Mouse (Mus musculus): ENCODE measurements around the gene Map7d1. TPM values are rescaled to one million over a fixed set of nuclear protein-coding genes. Genes with fewer than 3 reads are reported as not detected.

The Map7d1 gene
- polyA plus RNA-seq, 1 experiment from 2014 or later = 46.8 TPM

DNA sequence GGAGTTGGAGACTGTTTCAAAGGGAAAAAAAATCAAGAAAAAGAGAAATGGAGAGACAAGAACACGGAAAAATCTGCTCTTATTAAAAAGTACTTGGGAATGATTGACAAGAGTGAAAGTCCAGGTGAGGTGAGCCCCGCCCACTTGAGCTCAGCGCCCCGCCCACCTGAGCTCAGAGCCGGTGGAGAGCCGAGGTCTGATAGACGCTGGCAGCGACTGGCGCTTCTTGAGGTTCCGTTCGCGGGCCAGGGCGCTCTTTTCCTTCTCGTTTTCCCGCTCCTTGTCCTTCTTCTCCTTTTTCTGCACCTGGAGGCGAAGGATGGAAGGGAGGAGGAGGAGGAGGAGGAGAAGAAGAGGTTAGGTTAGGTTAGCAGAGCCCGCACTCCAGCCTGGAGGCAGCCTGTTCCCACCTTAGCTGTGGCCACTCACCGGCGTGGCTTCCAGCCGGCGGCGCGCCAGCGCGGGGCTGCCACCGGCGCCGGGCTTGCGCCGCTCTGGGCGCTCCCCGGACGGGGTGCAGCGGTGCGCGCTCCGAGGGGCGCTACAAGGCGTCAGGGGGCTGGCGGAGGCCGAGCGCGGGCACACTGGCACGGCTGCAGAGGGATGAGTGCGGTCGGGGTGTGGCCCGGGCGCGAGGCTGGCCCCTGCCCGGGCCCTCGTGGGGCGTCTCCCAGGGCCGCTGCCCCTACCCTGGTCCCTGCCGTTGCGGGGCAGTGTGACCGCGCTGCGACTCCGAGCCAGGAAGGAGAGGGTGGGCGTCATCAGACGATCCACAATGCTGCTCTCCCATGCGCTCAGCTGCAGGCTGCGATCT, 19.5 kb downstream of the Map7d1 start:
- Histone ChIP-seq H3K27me3 (ENCODE audit: control insufficient read depth, insufficient read depth, low read length) (no peaks in the 10 kb centered on the region), H3K4me3 (ENCODE audit: control insufficient read depth in 1 of 2, insufficient read depth in 1 of 2, low read depth in 1 of 2, low read length in 2 of 2) (no peak overlapping the region), H3K4me1 (ENCODE audit: control insufficient read depth in 2 of 2, insufficient read depth in 2 of 2, low read length in 2 of 2) (peaks cover 19 to 28% of the 10 kb centered on the region in 2 experiments), H3K36me3 (ENCODE audit: control insufficient read depth, insufficient read depth, low read length) (peaks cover 100% of the 10 kb centered on the region), H3K9me3 (ENCODE audit: control insufficient read depth, low read length) (no peaks in the 10 kb centered on the region), H3K27ac (replicated peaks in 1 of 2; ENCODE audit: control insufficient read depth in 1 of 2, insufficient read depth in 1 of 2, low read depth in 2 of 2, low read length in 2 of 2) (peak overlapping the region; percentile 94 to 95), H3K4me2 (ENCODE audit: low read length) (peak overlapping the region; percentile 48), H3K9ac (ENCODE audit: low read length) (peak overlapping the region; percentile 62)
- WGBS = 45% methylated on average over 53 of the region's 63 CpGs
- no peak for ATAC-seq (ENCODE audit: insufficient number of reproducible peaks, insufficient read depth, low FRiP score, low read depth)

DNA sequence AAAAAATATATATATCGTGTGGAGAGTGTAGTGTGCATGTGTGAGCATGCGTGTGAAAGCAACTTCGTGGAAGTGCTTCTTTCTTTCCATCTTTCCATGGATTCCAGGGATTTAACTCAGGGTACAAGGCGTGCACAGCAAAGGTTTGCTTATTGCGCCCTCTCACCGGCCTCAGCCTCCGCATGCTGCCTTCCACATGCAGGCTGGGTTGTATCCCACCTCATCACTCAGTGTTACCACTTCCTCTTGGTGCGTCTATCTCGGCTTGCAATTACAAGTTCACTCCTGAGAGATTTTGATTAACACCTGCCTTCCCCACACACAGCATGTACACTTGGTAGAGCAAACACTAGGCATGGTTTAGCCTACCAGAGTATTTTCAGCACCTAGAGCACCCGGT, 21.0 kb downstream of the Map7d1 start:
- Histone ChIP-seq H3K4me2 (ENCODE audit: low read length) (no peak overlapping the region), H3K27ac (replicated peaks in 1 of 2; ENCODE audit: control insufficient read depth in 1 of 2, insufficient read depth in 1 of 2, low read depth in 2 of 2, low read length in 2 of 2) (no peak overlapping the region), H3K4me3 (ENCODE audit: control insufficient read depth in 1 of 2, insufficient read depth in 1 of 2, low read depth in 1 of 2, low read length in 2 of 2) (no peak overlapping the region), H3K27me3 (ENCODE audit: control insufficient read depth, insufficient read depth, low read length) (no peaks in the 10 kb centered on the region), H3K9me3 (ENCODE audit: control insufficient read depth, low read length) (no peaks in the 10 kb centered on the region), H3K9ac (ENCODE audit: low read length) (no peak overlapping the region), H3K4me1 (ENCODE audit: control insufficient read depth in 2 of 2, insufficient read depth in 2 of 2, low read length in 2 of 2) (peaks cover 19 to 28% of the 10 kb centered on the region in 2 experiments), H3K36me3 (ENCODE audit: control insufficient read depth, insufficient read depth, low read length) (peaks cover 100% of the 10 kb centered on the region)
- no peak for ATAC-seq (ENCODE audit: insufficient number of reproducible peaks, insufficient read depth, low FRiP score, low read depth)
- 81% methylated on average over 10 of the region's 10 CpGs for WGBS

DNA sequence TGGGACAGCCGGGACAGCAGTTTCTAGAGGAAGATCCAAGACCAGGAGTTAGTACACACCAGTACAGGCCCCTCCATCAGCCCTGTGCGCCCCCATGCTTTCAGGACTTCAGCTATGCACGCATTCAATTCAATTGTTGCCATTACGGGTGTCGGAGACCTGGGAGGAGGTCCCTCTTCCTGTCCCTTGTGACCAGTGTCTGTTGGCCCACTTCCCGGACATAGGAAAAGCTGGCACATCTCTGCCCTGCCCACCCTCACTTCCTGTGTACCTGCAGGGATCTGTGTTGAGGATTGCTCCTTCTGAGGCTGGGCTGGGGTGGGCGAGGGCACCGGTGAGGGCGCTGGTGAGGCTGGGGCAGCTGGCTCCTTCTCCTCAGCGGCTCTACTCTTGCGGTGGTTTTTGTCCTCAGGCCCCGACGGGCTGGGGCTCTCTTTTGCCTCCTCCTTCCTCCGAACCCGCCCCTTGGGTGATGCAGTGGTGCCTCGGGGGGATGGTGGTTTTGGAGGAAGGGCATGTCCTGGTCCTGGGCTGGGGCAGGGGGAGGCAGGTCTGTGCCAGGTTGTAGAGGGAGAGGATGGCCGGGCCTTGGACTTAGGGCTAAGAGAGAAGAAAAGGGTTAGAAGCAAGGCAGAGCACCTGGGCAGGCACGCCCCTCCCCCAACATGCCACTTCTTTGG, 21.5 kb downstream of the Map7d1 start:
- H3K4me2 ChIP-seq (ENCODE audit: low read length) = no peak overlapping the region
- ATAC-seq (ENCODE audit: insufficient number of reproducible peaks, insufficient read depth, low FRiP score, low read depth) = no peak
- H3K27ac ChIP-seq (replicated peaks in 1 of 2; ENCODE audit: control insufficient read depth in 1 of 2, insufficient read depth in 1 of 2, low read depth in 2 of 2, low read length in 2 of 2) = no peak overlapping the region
- WGBS = 83% methylated on average over 18 of the region's 18 CpGs
- peaks cover 100% of the 10 kb centered on the region for H3K36me3 ChIP-seq (ENCODE audit: control insufficient read depth, insufficient read depth, low read length)
- no peaks in the 10 kb centered on the region for H3K27me3 ChIP-seq (ENCODE audit: control insufficient read depth, insufficient read depth, low read length)
- H3K4me1 ChIP-seq (ENCODE audit: control insufficient read depth in 2 of 2, insufficient read depth in 2 of 2, low read length in 2 of 2) = peaks cover 19 to 28% of the 10 kb centered on the region in 2 experiments
- no peak overlapping the region for H3K9ac ChIP-seq (ENCODE audit: low read length)
- H3K4me3 ChIP-seq (ENCODE audit: control insufficient read depth in 1 of 2, insufficient read depth in 1 of 2, low read depth in 1 of 2, low read length in 2 of 2) = no peak overlapping the region
- H3K9me3 ChIP-seq (ENCODE audit: control insufficient read depth, low read length) = no peaks in the 10 kb centered on the region

DNA sequence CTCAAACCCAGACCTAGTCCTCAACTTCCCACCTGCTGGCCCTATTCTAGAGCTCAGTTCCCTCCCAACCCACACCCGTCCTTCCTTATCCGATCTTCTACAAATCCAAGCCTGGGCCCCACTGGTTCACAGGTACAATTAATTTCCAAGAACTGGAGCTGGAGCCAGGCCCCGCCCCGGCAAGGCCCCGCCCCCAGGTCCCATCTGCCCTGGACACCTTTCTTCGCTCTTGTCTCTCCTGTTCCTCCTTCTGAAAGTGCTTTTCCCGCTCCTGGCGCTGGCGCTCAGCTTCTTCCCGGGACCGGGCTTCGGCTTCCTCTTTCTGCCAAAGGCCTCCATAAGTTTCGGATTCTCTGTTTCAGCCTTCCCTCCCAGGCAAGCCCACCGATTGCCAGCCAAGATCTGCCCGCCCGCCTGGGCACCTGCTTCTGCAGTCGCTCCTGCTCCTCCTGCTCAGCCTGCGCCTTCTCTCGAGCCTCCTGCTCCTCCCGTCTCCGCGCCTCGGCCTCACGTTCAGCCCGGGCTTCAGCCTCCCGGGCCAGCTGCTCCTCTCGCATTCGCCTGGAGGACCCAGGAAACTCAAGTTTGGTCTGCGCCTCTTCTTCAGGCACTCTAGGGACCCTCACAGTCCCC, 22.4 kb downstream of the Map7d1 start:
- H3K9me3 ChIP-seq (ENCODE audit: control insufficient read depth, low read length) = no peaks in the 10 kb centered on the region
- 90% methylated on average over 29 of the region's 29 CpGs for WGBS
- no peak overlapping the region for H3K4me2 ChIP-seq (ENCODE audit: low read length)
- no peaks in the 10 kb centered on the region for H3K27me3 ChIP-seq (ENCODE audit: control insufficient read depth, insufficient read depth, low read length)
- H3K4me1 ChIP-seq (ENCODE audit: control insufficient read depth in 2 of 2, insufficient read depth in 2 of 2, low read length in 2 of 2) = peaks cover 18 to 24% of the 10 kb centered on the region in 2 experiments
- no peak overlapping the region for H3K9ac ChIP-seq (ENCODE audit: low read length)
- no peak overlapping the region for H3K27ac ChIP-seq (replicated peaks in 1 of 2; ENCODE audit: control insufficient read depth in 1 of 2, insufficient read depth in 1 of 2, low read depth in 2 of 2, low read length in 2 of 2)
- peaks cover 91% of the 10 kb centered on the region for H3K36me3 ChIP-seq (ENCODE audit: control insufficient read depth, insufficient read depth, low read length)
- H3K4me3 ChIP-seq (ENCODE audit: control insufficient read depth in 1 of 2, insufficient read depth in 1 of 2, low read depth in 1 of 2, low read length in 2 of 2) = no peak overlapping the region
- no peak for ATAC-seq (ENCODE audit: insufficient number of reproducible peaks, insufficient read depth, low FRiP score, low read depth)

DNA sequence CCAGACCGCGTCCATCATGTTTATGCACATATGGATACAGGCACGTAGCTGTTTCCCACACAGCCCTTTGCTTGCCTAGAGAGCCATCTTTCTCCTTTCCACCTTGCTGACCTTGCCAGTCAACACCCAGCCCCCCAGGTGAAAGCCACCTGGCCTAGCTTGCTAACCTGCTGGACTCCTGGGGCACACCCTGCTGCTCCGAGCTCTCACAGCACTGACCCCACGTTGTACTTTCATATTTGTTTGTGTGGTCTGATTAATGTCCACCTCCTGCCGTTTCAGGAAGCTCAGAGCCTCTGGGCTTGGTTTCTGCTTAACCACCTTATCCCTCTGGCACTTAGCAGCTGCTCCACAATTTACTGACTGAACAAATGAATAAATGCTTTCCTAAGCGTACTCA, 26.2 kb downstream of the Map7d1 start:
- whole genome bisulfite sequencing = 62% methylated on average over 7 of the region's 7 CpGs

DNA sequence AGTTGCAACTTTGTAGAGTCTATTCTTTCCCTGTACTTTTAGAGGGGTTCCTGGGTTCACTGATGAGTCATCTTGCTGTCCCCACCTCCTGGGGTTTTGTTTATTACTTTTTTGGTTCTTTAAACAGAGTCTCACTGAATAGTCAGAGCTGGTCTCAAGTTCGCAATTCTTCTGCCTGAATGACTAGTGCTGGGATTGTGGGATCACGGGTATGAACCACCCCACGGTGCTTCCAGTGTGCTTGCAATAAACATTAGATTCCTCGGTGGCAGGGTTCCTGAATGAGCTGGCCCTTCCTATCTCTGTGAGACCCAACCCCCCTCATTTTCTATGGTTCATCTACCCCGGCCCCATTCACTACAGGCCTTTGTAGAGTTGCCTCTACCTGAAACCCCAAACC, 28.0 kb downstream of the Map7d1 start:
- WGBS = 35% methylated on average over 5 of the region's 5 CpGs
- Histone ChIP-seq H3K4me1 (ENCODE audit: control insufficient read depth in 2 of 2, insufficient read depth in 2 of 2, low read length in 2 of 2) (peaks cover 0 to 7% of the 10 kb centered on the region in 2 experiments; a peak in 1 of 4 replicates), H3K9me3 (ENCODE audit: control insufficient read depth, low read length) (no peaks in the 10 kb centered on the region), H3K9ac (ENCODE audit: low read length) (no peak overlapping the region), H3K27ac (replicated peaks in 1 of 2; ENCODE audit: control insufficient read depth in 1 of 2, insufficient read depth in 1 of 2, low read depth in 2 of 2, low read length in 2 of 2) (0 out of 4 replicates have a peak overlapping the region, but pooled peaks have one; percentile 9 to 64), H3K4me2 (ENCODE audit: low read length) (no peak overlapping the region), H3K4me3 (ENCODE audit: control insufficient read depth in 1 of 2, insufficient read depth in 1 of 2, low read depth in 1 of 2, low read length in 2 of 2) (no peak overlapping the region), H3K36me3 (ENCODE audit: control insufficient read depth, insufficient read depth, low read length) (peaks cover 35% of the 10 kb centered on the region), H3K27me3 (ENCODE audit: control insufficient read depth, insufficient read depth, low read length) (no peaks in the 10 kb centered on the region)
- ATAC-seq (ENCODE audit: insufficient number of reproducible peaks, insufficient read depth, low FRiP score, low read depth) = no peak

More for the DNA sequence above, 26.2 kb downstream of the Map7d1 start:
- no peaks in the 10 kb centered on the region for H3K27me3 ChIP-seq (ENCODE audit: control insufficient read depth, insufficient read depth, low read length)
- H3K4me2 ChIP-seq (ENCODE audit: low read length) = no peak overlapping the region
- no peaks in the 10 kb centered on the region for H3K9me3 ChIP-seq (ENCODE audit: control insufficient read depth, low read length)
- no peak overlapping the region for H3K27ac ChIP-seq (replicated peaks in 1 of 2; ENCODE audit: control insufficient read depth in 1 of 2, insufficient read depth in 1 of 2, low read depth in 2 of 2, low read length in 2 of 2)
- H3K9ac ChIP-seq (ENCODE audit: low read length) = no peak overlapping the region
- no peak overlapping the region for H3K4me3 ChIP-seq (ENCODE audit: control insufficient read depth in 1 of 2, insufficient read depth in 1 of 2, low read depth in 1 of 2, low read length in 2 of 2)
- ATAC-seq (ENCODE audit: insufficient number of reproducible peaks, insufficient read depth, low FRiP score, low read depth) = no peak
- H3K4me1 ChIP-seq (ENCODE audit: control insufficient read depth in 2 of 2, insufficient read depth in 2 of 2, low read length in 2 of 2) = peaks cover 0 to 7% of the 10 kb centered on the region in 2 experiments; a peak in 1 of 4 replicates
- peaks cover 53% of the 10 kb centered on the region for H3K36me3 ChIP-seq (ENCODE audit: control insufficient read depth, insufficient read depth, low read length)

DNA sequence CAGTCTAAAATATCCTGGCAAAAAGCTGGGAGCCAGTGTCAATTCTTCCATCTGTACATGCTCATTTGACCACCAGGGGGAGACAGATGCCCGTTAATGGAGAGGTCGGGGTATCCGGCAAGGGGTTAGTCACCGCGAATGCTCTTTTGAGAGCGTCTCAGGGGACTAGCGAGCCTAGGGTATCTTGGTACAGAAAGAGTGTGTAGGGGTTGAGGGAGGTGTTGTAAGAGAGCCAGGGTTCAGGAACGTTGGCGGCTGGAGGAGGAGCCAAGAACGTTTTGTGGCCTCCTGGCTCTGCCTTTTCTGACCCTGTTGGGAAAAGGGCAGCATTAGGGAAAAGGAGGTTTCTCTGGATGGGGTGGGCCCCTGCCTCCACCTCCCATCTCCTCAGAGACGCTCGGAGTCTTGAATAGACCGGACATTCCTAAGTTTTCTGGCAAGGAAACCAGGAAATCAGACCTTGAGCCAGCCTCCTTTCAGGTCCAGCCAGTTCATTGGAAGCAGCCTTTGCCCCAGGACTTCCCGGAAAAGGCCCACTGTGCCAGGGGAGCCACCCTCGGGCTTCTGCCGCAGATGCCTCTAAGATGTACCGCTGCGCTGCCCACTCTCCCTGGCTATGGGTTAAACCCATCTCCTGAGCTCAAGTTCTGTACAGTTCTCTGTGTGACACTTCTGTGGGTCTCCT, 28.9 kb downstream of the Map7d1 start:
- H3K4me2 ChIP-seq (ENCODE audit: low read length) = peak overlapping the region; percentile 59
- H3K9me3 ChIP-seq (ENCODE audit: control insufficient read depth, low read length) = no peaks in the 10 kb centered on the region
- no peaks in the 10 kb centered on the region for H3K27me3 ChIP-seq (ENCODE audit: control insufficient read depth, insufficient read depth, low read length)
- H3K9ac ChIP-seq (ENCODE audit: low read length) = peak overlapping the region; percentile 18
- peak overlapping the region; percentile 15 to 35; a peak in 3 of 4 replicates for H3K4me3 ChIP-seq (ENCODE audit: control insufficient read depth in 1 of 2, insufficient read depth in 1 of 2, low read depth in 1 of 2, low read length in 2 of 2)
- H3K4me1 ChIP-seq (ENCODE audit: control insufficient read depth in 2 of 2, insufficient read depth in 2 of 2, low read length in 2 of 2) = peaks cover 0 to 7% of the 10 kb centered on the region in 2 experiments; a peak in 1 of 4 replicates
- peak; percentile 76 for ATAC-seq (ENCODE audit: insufficient number of reproducible peaks, insufficient read depth, low FRiP score, low read depth)
- WGBS = 4% methylated on average over 18 of the region's 18 CpGs
- H3K36me3 ChIP-seq (ENCODE audit: control insufficient read depth, insufficient read depth, low read length) = peaks cover 26% of the 10 kb centered on the region
- H3K27ac ChIP-seq (replicated peaks in 1 of 2; ENCODE audit: control insufficient read depth in 1 of 2, insufficient read depth in 1 of 2, low read depth in 2 of 2, low read length in 2 of 2) = peak overlapping the region; percentile 9 to 64

Data from heart, embryonic 14.5 days (tissue).